ENCODE assay signal across 20 mouse cellular contexts in genomic region chr13:36087427-36087826, GRCm38 (mm10). TPM values are rescaled to one million over a fixed set of nuclear protein-coding genes. Genes with fewer than 3 reads are reported as not detected.
DNase-seq lines count a peak whose midpoint lies in the region; ATAC-seq lines count a peak whose summit lies in the region.
"Had no signal": no experiment of that assay in that cellular context is flagged by ENCODE, and none has a peak within 500 bp of the region (broad histone marks: within the 10 kb centered on the region; RNA-seq: fewer than 3 reads in every experiment).

No protein-coding gene starts in this region.

- H3K9me3 ChIP-seq in liver, embryonic 11.5 days (ENCODE audit: control insufficient read depth, low read length), result no peaks in the 10 kb centered on the region
- H3K9me3 ChIP-seq in liver, embryonic 12.5 days (replicated peaks), result no peaks in the 10 kb centered on the region
- H3K9me3 ChIP-seq in liver, embryonic 16.5 days (replicated peaks; ENCODE audit: control insufficient read depth, low read length), result no peaks in the 10 kb centered on the region
- H3K9me3 ChIP-seq: embryonic facial prominence, embryonic 15.5 days; G1E; heart, embryonic 12.5 days; hindbrain, embryonic 15.5 days had no signal

- peaks cover 9% of the 10 kb centered on the region; the same call in 1 of the 2 replicates for H3K4me1 ChIP-seq in liver, embryonic 11.5 days (replicated peaks; ENCODE audit: control insufficient read depth, insufficient read depth, low read length)
- H3K4me1 ChIP-seq in liver, embryonic 12.5 days, result peaks cover 61% of the 10 kb centered on the region
- H3K4me1 ChIP-seq in liver, embryonic 16.5 days (ENCODE audit: control insufficient read depth, low read depth, low read length), result peaks cover 45% of the 10 kb centered on the region
- H3K4me1 ChIP-seq: embryonic facial prominence, embryonic 15.5 days; hindbrain, embryonic 15.5 days had no signal

- peak overlapping the region; percentile 38; the same call in 1 of the 2 replicates for H3K4me2 ChIP-seq in liver, embryonic 11.5 days
- peak overlapping the region; percentile 52 for H3K4me2 ChIP-seq in liver, embryonic 12.5 days
- peak overlapping the region; percentile 47 for H3K4me2 ChIP-seq in liver, embryonic 16.5 days (ENCODE audit: low read depth, low read length)
- H3K4me2 ChIP-seq: embryonic facial prominence, embryonic 15.5 days; heart, embryonic 12.5 days; hindbrain, embryonic 15.5 days had no signal

- no peaks in the 10 kb centered on the region for H3K27me3 ChIP-seq in liver, embryonic 11.5 days (replicated peaks; ENCODE audit: control insufficient read depth, insufficient read depth, low read length)
- H3K27me3 ChIP-seq in liver, embryonic 12.5 days (replicated peaks), result no peaks in the 10 kb centered on the region
- H3K27me3 ChIP-seq in liver, embryonic 16.5 days (ENCODE audit: control insufficient read depth, insufficient read depth, low read depth, low read length), result no peaks in the 10 kb centered on the region
- H3K27me3 ChIP-seq: embryonic facial prominence, embryonic 15.5 days; heart, embryonic 12.5 days; hindbrain, embryonic 15.5 days had no signal

- no peak overlapping the region for H3K4me3 ChIP-seq in liver, embryonic 11.5 days (ENCODE audit: low read depth, low read length)
- no peak overlapping the region for H3K4me3 ChIP-seq in liver, embryonic 12.5 days
- H3K4me3 ChIP-seq in liver, embryonic 16.5 days (ENCODE audit: low read depth, low read length), result no peak overlapping the region
- H3K4me3 ChIP-seq: embryonic facial prominence, embryonic 15.5 days; gastrocnemius, adult 2 months; heart, embryonic 12.5 days; hindbrain, embryonic 15.5 days had no signal

- H3K9ac ChIP-seq in liver, embryonic 11.5 days (ENCODE audit: low read depth, low read length), result no peak overlapping the region
- peak overlapping the region; percentile 39; the same call in 1 of the 2 replicates for H3K9ac ChIP-seq in liver, embryonic 12.5 days
- H3K9ac ChIP-seq in liver, embryonic 16.5 days (ENCODE audit: low read depth, low read length), result no peak overlapping the region
- H3K9ac ChIP-seq: embryonic facial prominence, embryonic 15.5 days; heart, embryonic 12.5 days; hindbrain, embryonic 15.5 days had no signal

- H3K36me3 ChIP-seq in liver, embryonic 11.5 days (ENCODE audit: control insufficient read depth, insufficient read depth, low read length), result no peaks in the 10 kb centered on the region; the same call in 1 of the 2 replicates
- H3K36me3 ChIP-seq in liver, embryonic 12.5 days, result peaks cover 50% of the 10 kb centered on the region
- no peaks in the 10 kb centered on the region; the same call in 1 of the 2 replicates for H3K36me3 ChIP-seq in liver, embryonic 16.5 days (ENCODE audit: control insufficient read depth, insufficient read depth)
- H3K36me3 ChIP-seq: embryonic facial prominence, embryonic 15.5 days; heart, embryonic 12.5 days had no signal

- H3K27ac ChIP-seq in liver, embryonic 11.5 days (ENCODE audit: low read depth, low read length), result peak overlapping the region; percentile 39; the same call in 1 of the 2 replicates
- peak overlapping the region; percentile 91 for H3K27ac ChIP-seq in liver, embryonic 12.5 days
- peak overlapping the region; percentile 72 for H3K27ac ChIP-seq in liver, embryonic 16.5 days (ENCODE audit: low read length)
- H3K27ac ChIP-seq: embryonic facial prominence, embryonic 15.5 days; gastrocnemius, adult 2 months; hindbrain, embryonic 15.5 days had no signal

- 80% methylated on average over 2 of the region's 2 CpGs for WGBS in liver, embryonic 11.5 days
- 43% methylated on average over 2 of the region's 2 CpGs for WGBS in liver, embryonic 12.5 days (ENCODE audit: insufficient replicate concordance)
- WGBS in liver, embryonic 16.5 days (ENCODE audit: insufficient replicate concordance), result 35% methylated on average over 2 of the region's 2 CpGs

- ATAC-seq in liver, embryonic 11.5 days (replicated peaks; ENCODE audit: low FRiP score), result no peak; the same call in 1 of the 2 replicates
- ATAC-seq in liver, embryonic 12.5 days, result peak; percentile 68
- ATAC-seq in liver, embryonic 16.5 days (ENCODE audit: low read depth), result peak; percentile 65
- ATAC-seq: forebrain, embryonic 14.5 days had no signal

- no peak for DNase-seq in liver, embryonic 11.5 days (ENCODE audit: low spot score)
- DNase-seq in liver, result no peak
- DNase-seq in thymus, postnatal 25 days, result no peak
- no peak for DNase-seq in embryo, embryonic 10.5 days (ENCODE audit: low spot score)
- DNase-seq in right cerebral cortex, postnatal 36 days (ENCODE audit: low spot score in 2 of 2), result no peak
- DNase-seq in neural tube, embryonic 10.5 days (ENCODE audit: extremely low spot score, low spot score), result no peak
- DNase-seq: adrenal gland, postnatal 14 days; cerebellum, adult 2 months; cerebellum, postnatal 10 days; embryo, embryonic 11 days; gastrocnemius, adult 2 months; gastrocnemius, postnatal 25 days; heart, postnatal 36 days had no signal

RNA-seq across cellular contexts. Expression of gene Fars2, which starts 29.8 kb away (rescaled TPM):
- 27.7 and 31.0 TPM in 2 replicates for polyA plus RNA-seq in liver, embryonic 11.5 days (2014; fragmentation: Nextera tagmentation; extraction: Ambion mirVana)
- 28.0 and 31.0 TPM in 2 replicates for polyA plus RNA-seq in liver, embryonic 12.5 days (2016; fragmentation: Nextera tagmentation; extraction: Ambion mirVana)
- polyA plus RNA-seq in liver, embryonic 16.5 days (2015; fragmentation: Nextera tagmentation; extraction: Ambion mirVana), result 26.0 and 26.8 TPM in 2 replicates

RNA-seq across cellular contexts. Expression of gene Lyrm4, which starts 29.9 kb away (rescaled TPM):
- 40.2 and 41.7 TPM in 2 replicates for polyA plus RNA-seq in liver, embryonic 11.5 days (2014; fragmentation: Nextera tagmentation; extraction: Ambion mirVana)
- polyA plus RNA-seq in liver, embryonic 12.5 days (2016; fragmentation: Nextera tagmentation; extraction: Ambion mirVana), result 27.5 and 27.6 TPM in 2 replicates
- polyA plus RNA-seq in liver, embryonic 16.5 days (2015; fragmentation: Nextera tagmentation; extraction: Ambion mirVana), result 16.9 and 17.1 TPM in 2 replicates

Comparison
In these comparisons a context has a peak if more than half of its experiments do, and no peak if none do; other contexts are left out.
1. H3K27ac ChIP-seq: peak in every context shown above with its lines; median percentile 91 in liver, embryonic 12.5 days; 72 in liver, embryonic 16.5 days; 39 in liver, embryonic 11.5 days.